Comparison of ENCODE assay signal across 10 mouse cellular contexts in the genomic region with DNA sequence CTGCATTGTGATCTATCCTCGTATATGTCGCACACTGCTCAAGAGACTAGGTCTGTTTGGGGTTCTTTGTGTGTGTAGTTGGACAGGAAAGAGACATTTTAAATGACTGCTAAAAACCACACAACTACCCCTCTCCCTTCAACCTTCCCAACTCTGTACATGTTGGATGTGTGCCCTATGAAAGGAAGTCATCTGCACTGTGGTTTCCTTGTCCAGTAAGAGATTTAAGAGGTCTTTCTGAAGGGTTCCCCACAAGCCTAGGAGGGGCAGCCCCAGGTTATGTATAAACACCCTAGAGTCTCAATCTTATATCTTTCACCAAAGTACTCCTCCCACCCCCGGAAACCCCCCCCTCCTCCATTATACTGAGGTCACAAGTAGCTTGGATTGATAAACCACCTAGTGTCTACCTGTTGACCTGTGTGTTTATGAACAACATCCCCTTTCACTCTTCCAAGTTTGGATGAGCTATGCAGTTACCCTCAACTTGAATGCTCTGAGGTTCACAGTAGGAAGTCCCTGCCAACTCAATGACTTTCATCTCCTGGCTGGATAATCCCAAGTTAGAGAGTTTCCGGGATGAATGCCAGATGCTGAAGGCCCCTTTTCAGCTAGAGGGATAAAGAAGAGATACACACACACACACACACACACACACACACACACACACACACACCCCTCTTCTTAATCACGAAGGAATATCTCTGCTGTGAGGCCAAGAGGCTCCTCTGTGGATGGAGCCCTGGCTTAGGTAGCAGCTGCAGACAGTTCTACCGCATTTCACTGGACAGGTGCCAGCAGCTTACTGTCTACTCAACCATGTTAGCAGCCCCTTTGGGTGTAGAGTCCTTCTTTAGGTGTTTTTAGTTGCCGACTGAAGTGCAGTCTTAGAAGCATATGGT. TPM values are rescaled to one million over a fixed set of nuclear protein-coding genes. Genes with fewer than 3 reads are reported as not detected.
DNase-seq lines count a peak whose midpoint lies in the region; ATAC-seq and TF ChIP-seq lines count a peak whose summit lies in the region.
"Had no signal": no experiment of that assay in that cellular context is flagged by ENCODE, and none has a peak within 500 bp of the region (broad histone marks: within the 10 kb centered on the region; RNA-seq: fewer than 3 reads in every experiment).

No protein-coding gene starts in this region.

- no peak overlapping the region for H3K27ac ChIP-seq in forebrain, embryonic 14.5 days (ENCODE audit: low read depth, low read length)
- H3K27ac ChIP-seq in forebrain, embryonic 15.5 days (replicated peaks), result no peak overlapping the region
- H3K27ac ChIP-seq in midbrain, postnatal 0 days (ENCODE audit: low read depth, low read length), result no peak overlapping the region
- no peak overlapping the region for H3K27ac ChIP-seq in midbrain, embryonic 16.5 days (ENCODE audit: low read length)
- H3K27ac ChIP-seq in heart, embryonic 10.5 days, result peak overlapping the region; percentile 6; the same call in 1 of the 2 replicates
- H3K27ac ChIP-seq: liver, embryonic 13.5 days had no signal

- H3K36me3 ChIP-seq in forebrain, embryonic 14.5 days (ENCODE audit: control insufficient read depth, insufficient read depth, low read length), result no peaks in the 10 kb centered on the region
- H3K36me3 ChIP-seq in forebrain, embryonic 15.5 days, result no peaks in the 10 kb centered on the region
- no peaks in the 10 kb centered on the region for H3K36me3 ChIP-seq in midbrain, postnatal 0 days (ENCODE audit: insufficient read depth, low read length)
- H3K36me3 ChIP-seq in midbrain, embryonic 16.5 days (ENCODE audit: control insufficient read depth, insufficient read depth, low read length), result no peaks in the 10 kb centered on the region
- H3K36me3 ChIP-seq in heart, embryonic 10.5 days, result peaks cover 3% of the 10 kb centered on the region; the same call in 1 of the 2 replicates
- H3K36me3 ChIP-seq: liver, embryonic 13.5 days had no signal

- ATAC-seq in forebrain, embryonic 14.5 days, result no peak
- no peak for ATAC-seq in forebrain, embryonic 15.5 days (replicated peaks)
- ATAC-seq in midbrain, postnatal 0 days (ENCODE audit: low FRiP score), result no peak
- no peak for ATAC-seq in midbrain, embryonic 16.5 days
- no peak for ATAC-seq in megakaryocyte, adult 5-6 weeks (ENCODE audit: poor library complexity, severe bottlenecking)

- DNase-seq in forebrain, embryonic 14.5 days (ENCODE audit: low spot score), result peak; percentile 35
- DNase-seq in midbrain, postnatal 0 days (ENCODE audit: low spot score), result peak; percentile 67
- DNase-seq in heart, embryonic 10.5 days (ENCODE audit: low spot score), result peak; percentile 64
- peak; percentile 50 to 66 for DNase-seq in kidney, postnatal 4 days
- no peak for DNase-seq in frontal cortex, postnatal 36 days (ENCODE audit: low spot score in 2 of 2)
- DNase-seq: liver, embryonic 13.5 days had no signal

- 58% methylated on average over 7 of the region's 7 CpGs for WGBS in forebrain, embryonic 14.5 days
- 59% methylated on average over 7 of the region's 7 CpGs for WGBS in forebrain, embryonic 15.5 days
- WGBS in midbrain, postnatal 0 days, result 66% methylated on average over 7 of the region's 7 CpGs
- WGBS in midbrain, embryonic 16.5 days, result 72% methylated on average over 7 of the region's 7 CpGs
- WGBS in heart, embryonic 10.5 days, result 74% methylated on average over 7 of the region's 7 CpGs

- peaks cover 3% of the 10 kb centered on the region; the same call in 1 of the 2 replicates for H3K4me1 ChIP-seq in forebrain, embryonic 14.5 days (ENCODE audit: control insufficient read depth, insufficient read depth, low read length)
- H3K4me1 ChIP-seq in forebrain, embryonic 15.5 days, result no peaks in the 10 kb centered on the region
- H3K4me1 ChIP-seq in midbrain, postnatal 0 days (ENCODE audit: insufficient read depth, low read length), result no peaks in the 10 kb centered on the region
- no peaks in the 10 kb centered on the region for H3K4me1 ChIP-seq in midbrain, embryonic 16.5 days (ENCODE audit: control insufficient read depth, insufficient read depth, low read length)
- H3K4me1 ChIP-seq in heart, embryonic 10.5 days, result peaks cover 43% of the 10 kb centered on the region
- H3K4me1 ChIP-seq: liver, embryonic 13.5 days had no signal

- H3K27me3 ChIP-seq in forebrain, embryonic 14.5 days (replicated peaks; ENCODE audit: control insufficient read depth, insufficient read depth, low read length), result no peaks in the 10 kb centered on the region
- H3K27me3 ChIP-seq in forebrain, embryonic 15.5 days, result no peaks in the 10 kb centered on the region
- H3K27me3 ChIP-seq in midbrain, postnatal 0 days (ENCODE audit: insufficient read depth, low read length), result no peaks in the 10 kb centered on the region
- no peaks in the 10 kb centered on the region for H3K27me3 ChIP-seq in midbrain, embryonic 16.5 days (ENCODE audit: control insufficient read depth, insufficient read depth, low read depth, low read length)
- H3K27me3 ChIP-seq in heart, embryonic 10.5 days (ENCODE audit: insufficient read depth, poor library complexity, severe bottlenecking), result no peaks in the 10 kb centered on the region
- H3K27me3 ChIP-seq: CH12.LX; liver, embryonic 13.5 days had no signal

- H3K4me2 ChIP-seq in forebrain, embryonic 14.5 days (ENCODE audit: low read length), result no peak overlapping the region
- no peak overlapping the region for H3K4me2 ChIP-seq in forebrain, embryonic 15.5 days (replicated peaks)
- no peak overlapping the region for H3K4me2 ChIP-seq in midbrain, postnatal 0 days (ENCODE audit: low read depth, low read length, poor library complexity, severe bottlenecking)
- no peak overlapping the region for H3K4me2 ChIP-seq in midbrain, embryonic 16.5 days (ENCODE audit: low read length)
- H3K4me2 ChIP-seq: liver, embryonic 13.5 days had no signal

- no peak overlapping the region for H3K9ac ChIP-seq in forebrain, embryonic 14.5 days (ENCODE audit: low read length)
- H3K9ac ChIP-seq in forebrain, embryonic 15.5 days (replicated peaks), result no peak overlapping the region
- no peak overlapping the region for H3K9ac ChIP-seq in midbrain, postnatal 0 days (replicated peaks; ENCODE audit: low read length, poor library complexity, severe bottlenecking)
- H3K9ac ChIP-seq in midbrain, embryonic 16.5 days (ENCODE audit: low read depth, low read length), result no peak overlapping the region
- H3K9ac ChIP-seq: liver, embryonic 13.5 days had no signal

- no peak overlapping the region for H3K4me3 ChIP-seq in forebrain, embryonic 14.5 days (ENCODE audit: low read depth, low read length)
- no peak overlapping the region for H3K4me3 ChIP-seq in forebrain, embryonic 15.5 days
- no peak overlapping the region for H3K4me3 ChIP-seq in midbrain, postnatal 0 days (ENCODE audit: low read depth, low read length)
- no peak overlapping the region for H3K4me3 ChIP-seq in midbrain, embryonic 16.5 days (ENCODE audit: low read depth, low read length)
- no peak overlapping the region for H3K4me3 ChIP-seq in heart, embryonic 10.5 days
- H3K4me3 ChIP-seq: liver, embryonic 13.5 days had no signal

- no peak for TF ChIP-seq CTCF in midbrain, postnatal 0 days (IDR thresholded peaks at IDR 0.05)

- no peaks in the 10 kb centered on the region for H3K9me3 ChIP-seq in forebrain, embryonic 14.5 days (replicated peaks; ENCODE audit: control insufficient read depth, low read length)
- no peaks in the 10 kb centered on the region for H3K9me3 ChIP-seq in forebrain, embryonic 15.5 days
- no peaks in the 10 kb centered on the region for H3K9me3 ChIP-seq in midbrain, postnatal 0 days (ENCODE audit: low read length)
- no peaks in the 10 kb centered on the region for H3K9me3 ChIP-seq in midbrain, embryonic 16.5 days (replicated peaks; ENCODE audit: control insufficient read depth, low read length, poor library complexity, severe bottlenecking)
- no peaks in the 10 kb centered on the region for H3K9me3 ChIP-seq in heart, embryonic 10.5 days
- H3K9me3 ChIP-seq: liver, embryonic 13.5 days had no signal

RNA-seq across cellular contexts. Expression of gene D630039A03Rik, which starts 32.3 kb away (rescaled TPM):
- not detected in 2 replicates for polyA plus RNA-seq in forebrain, embryonic 14.5 days (2014; fragmentation: Nextera tagmentation; extraction: Ambion mirVana)
- not detected in 2 replicates for polyA plus RNA-seq in forebrain, embryonic 15.5 days (2015; fragmentation: Nextera tagmentation; extraction: Ambion mirVana)
- total RNA-seq in midbrain, postnatal 0 days (2014; rRNA removed), result 0.27 TPM in 1 of 2 replicates, not detected in the other
- 0.10 and 0.18 TPM in 2 replicates for polyA plus RNA-seq in midbrain, postnatal 0 days (2015; fragmentation: Nextera tagmentation; extraction: Ambion mirVana)
- polyA plus RNA-seq in midbrain, embryonic 16.5 days (2015; fragmentation: Nextera tagmentation; extraction: Ambion mirVana), result 0.11 TPM in 1 of 2 replicates, not detected in the other
- 0.05 and 0.28 TPM in 2 replicates for polyA plus RNA-seq in heart, embryonic 10.5 days (2016; fragmentation: Nextera tagmentation; extraction: Ambion mirVana)
- total RNA-seq in megakaryocyte, adult 5-6 weeks (2015), result 0.27 TPM in 1 of 2 replicates, not detected in the other
- not detected in 2 replicates for total RNA-seq in megakaryocyte, adult 5-6 weeks (2017)
- total RNA-seq: CH12.LX had no signal

Comparison
In these comparisons a context has a peak if more than half of its experiments do, and no peak if none do; other contexts are left out.
1. DNase-seq: peak in forebrain, embryonic 14.5 days (single experiment), midbrain, postnatal 0 days (single experiment), heart, embryonic 10.5 days (single experiment) and kidney, postnatal 4 days (2 of 2); none in frontal cortex, postnatal 36 days (0 of 2).